Mouse (Mus musculus) right cerebral cortex, postnatal 36 days (tissue): ENCODE results near the gene Rnf44.

Experiments
- DNase-seq, 2 experiments: peaks; one replicate each; pipeline ENCODE4 v3.0.0; 2022; ENCODE audit warnings: low spot score in 2 of 2, mixed read lengths in 1 of 2

Gene Rnf44

GRCm38 (mm10) chr13:54687096-54687495 lies 6.6 kb downstream of the Rnf44 start:
- DNase-seq = peak; percentile 68 to 69

GRCm38 (mm10) chr13:54686139-54687053 lies 7.3 kb downstream of the Rnf44 start:
- no peak for DNase-seq

- no peak for DNase-seq
These were observed 8.5 kb downstream of the Rnf44 start for GRCm38 (mm10) chr13:54685174-54685573.

- DNase-seq = no peak
These were observed 9.4 kb downstream of the Rnf44 start for GRCm38 (mm10) chr13:54684140-54684896.

- no peak for DNase-seq
These were observed 10.4 kb downstream of the Rnf44 start for GRCm38 (mm10) chr13:54683301-54683700.

- no peak for DNase-seq
These were observed 12.4 kb downstream of the Rnf44 start for GRCm38 (mm10) chr13:54681291-54681690.

- DNase-seq = no peak
These were observed 13.4 kb downstream of the Rnf44 start for GRCm38 (mm10) chr13:54680184-54680853.

GRCm38 (mm10) chr13:54678263-54678662 lies 15.4 kb downstream of the Rnf44 start:
- DNase-seq = no peak

- no peak for DNase-seq
These were observed 17.7 kb downstream of the Rnf44 start for GRCm38 (mm10) chr13:54675895-54676590.

- DNase-seq = no peak
These were observed 23.2 kb downstream of the Rnf44 start for GRCm38 (mm10) chr13:54670491-54670890.

GRCm38 (mm10) chr13:54665062-54665461 lies 28.6 kb downstream of the Rnf44 start:
- no peak for DNase-seq

GRCm38 (mm10) chr13:54664509-54664908 lies 29.2 kb downstream of the Rnf44 start:
- no peak for DNase-seq

- no peak for DNase-seq
These were observed 29.7 kb downstream of the Rnf44 start for GRCm38 (mm10) chr13:54663999-54664398.

GRCm38 (mm10) chr13:54661358-54661757 lies 32.3 kb downstream of the Rnf44 start:
- DNase-seq = no peak

GRCm38 (mm10) chr13:54660877-54661276 lies 32.8 kb downstream of the Rnf44 start:
- no peak for DNase-seq

- DNase-seq = no peak
These were observed 43.2 kb downstream of the Rnf44 start for GRCm38 (mm10) chr13:54650461-54650860.

- DNase-seq = no peak
These were observed 58.7 kb downstream of the Rnf44 start for GRCm38 (mm10) chr13:54635011-54635410.

GRCm38 (mm10) chr13:54632731-54633277 lies 60.9 kb downstream of the Rnf44 start:
- DNase-seq = no peak
